Mouse (Mus musculus): ENCODE results near the gene Gm28035.

DNA sequence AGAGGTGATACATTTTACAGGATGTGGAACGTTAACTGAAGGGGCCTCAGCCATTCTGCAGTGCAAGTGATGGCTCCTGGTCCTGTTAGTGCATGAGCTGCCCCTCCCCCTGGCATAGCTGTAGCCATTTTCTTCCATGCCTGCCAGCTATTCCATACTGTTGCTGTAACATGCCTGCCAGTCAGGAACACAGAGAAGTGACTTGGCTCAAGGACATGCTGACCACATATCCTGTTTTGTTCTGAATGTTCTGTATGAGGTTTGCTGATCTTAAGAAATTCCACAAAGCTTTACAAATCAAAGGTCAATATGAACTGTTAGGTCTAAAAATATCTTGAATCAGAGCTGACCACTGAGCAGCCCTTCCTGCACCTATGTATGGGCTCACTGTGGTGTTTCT lies 27.4 kb upstream of the Gm28035 start:
- no peak for TF ChIP-seq CTCF (IDR thresholded peaks at IDR 0.05)
- TF ChIP-seq EP300 (IDR thresholded peaks at IDR 0.05; ENCODE audit: insufficient read depth, low read depth, low read length), result no peak
